Mouse (Mus musculus): ENCODE measurements at regions not wholly inside any gene's neighbourhood (a gene's known extent, or its start where the extent isn't known, plus 50 kb on each side); places are given as distances from the start of the nearest gene placed in this dataset.

DNA sequence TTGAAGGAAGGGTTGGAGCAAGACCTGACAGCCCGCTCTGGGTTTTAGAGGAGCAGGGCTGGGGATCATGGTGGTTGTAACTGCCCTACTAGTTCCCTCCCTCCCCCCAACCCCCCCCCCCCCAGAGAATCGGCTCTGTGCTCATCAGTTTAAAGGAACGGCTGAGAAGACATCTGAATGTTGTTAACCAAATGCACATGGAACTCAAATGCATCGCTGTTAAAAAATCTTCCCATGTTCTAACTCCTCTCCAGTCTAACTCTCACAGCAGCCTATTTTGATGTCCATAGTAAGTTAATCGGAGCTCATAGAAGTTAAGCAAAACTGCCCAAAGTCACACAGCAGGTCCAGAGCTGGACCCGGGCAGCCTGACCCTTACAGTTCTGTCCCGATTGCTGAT is 143.1 kb downstream of the Vegfa start:
- H3K27me3 ChIP-seq (ENCODE audit: control insufficient read depth, insufficient read depth, low read length, poor library complexity, severe bottlenecking), result no peaks in the 10 kb centered on the region
- DNase-seq (ENCODE audit: low read depth, low spot score), result no peak
- H3K36me3 ChIP-seq (ENCODE audit: control insufficient read depth, insufficient read depth, low read length, poor library complexity, severe bottlenecking), result no peaks in the 10 kb centered on the region

GRCm38 (mm10) chr17:45886420-45887049 is 145.6 kb downstream of the Vegfa start:
- no peak for DNase-seq (ENCODE audit: low read depth, low spot score)
- no peaks in the 10 kb centered on the region for H3K36me3 ChIP-seq (ENCODE audit: control insufficient read depth, insufficient read depth, low read length, poor library complexity, severe bottlenecking)
- H3K27me3 ChIP-seq (ENCODE audit: control insufficient read depth, insufficient read depth, low read length, poor library complexity, severe bottlenecking), result no peaks in the 10 kb centered on the region

- Histone ChIP-seq H3K36me3 (ENCODE audit: control insufficient read depth, insufficient read depth, low read length, poor library complexity, severe bottlenecking) (no peaks in the 10 kb centered on the region), H3K27me3 (ENCODE audit: control insufficient read depth, insufficient read depth, low read length, poor library complexity, severe bottlenecking) (no peaks in the 10 kb centered on the region)
- DNase-seq (ENCODE audit: low read depth, low spot score), result no peak
Observed at GRCm38 (mm10) chr17:45885461-45886336, 146.5 kb downstream of the Vegfa start.

- no peaks in the 10 kb centered on the region for H3K36me3 ChIP-seq (ENCODE audit: control insufficient read depth, insufficient read depth, low read length, poor library complexity, severe bottlenecking)
- DNase-seq (ENCODE audit: low read depth, low spot score), result no peak
- H3K27me3 ChIP-seq (ENCODE audit: control insufficient read depth, insufficient read depth, low read length, poor library complexity, severe bottlenecking), result no peaks in the 10 kb centered on the region
Observed at GRCm38 (mm10) chr17:45884021-45884722, 148.0 kb downstream of the Vegfa start.

GRCm38 (mm10) chr17:45882682-45883081 is 149.0 kb upstream of the 1600014C23Rik start:
- no peak for DNase-seq (ENCODE audit: low read depth, low spot score)
- H3K36me3 ChIP-seq (ENCODE audit: control insufficient read depth, insufficient read depth, low read length, poor library complexity, severe bottlenecking), result no peaks in the 10 kb centered on the region
- H3K27me3 ChIP-seq (ENCODE audit: control insufficient read depth, insufficient read depth, low read length, poor library complexity, severe bottlenecking), result no peaks in the 10 kb centered on the region

GRCm38 (mm10) chr17:45881284-45881683 is 147.6 kb upstream of the 1600014C23Rik start:
- Histone ChIP-seq H3K27me3 (ENCODE audit: control insufficient read depth, insufficient read depth, low read length, poor library complexity, severe bottlenecking) (no peaks in the 10 kb centered on the region), H3K36me3 (ENCODE audit: control insufficient read depth, insufficient read depth, low read length, poor library complexity, severe bottlenecking) (no peaks in the 10 kb centered on the region)
- no peak for DNase-seq (ENCODE audit: low read depth, low spot score)

- DNase-seq (ENCODE audit: low read depth, low spot score), result no peak
- Histone ChIP-seq H3K27me3 (ENCODE audit: control insufficient read depth, insufficient read depth, low read length, poor library complexity, severe bottlenecking) (no peaks in the 10 kb centered on the region; the same call in 1 of the 2 replicates), H3K36me3 (ENCODE audit: control insufficient read depth, insufficient read depth, low read length, poor library complexity, severe bottlenecking) (no peaks in the 10 kb centered on the region)
Observed at GRCm38 (mm10) chr17:45880761-45881160, 147.1 kb upstream of the 1600014C23Rik start.

GRCm38 (mm10) chr17:45879478-45880250 is 146.0 kb upstream of the 1600014C23Rik start:
- no peak for DNase-seq (ENCODE audit: low read depth, low spot score)
- Histone ChIP-seq H3K27me3 (ENCODE audit: control insufficient read depth, insufficient read depth, low read length, poor library complexity, severe bottlenecking) (no peaks in the 10 kb centered on the region; the same call in 1 of the 2 replicates), H3K36me3 (ENCODE audit: control insufficient read depth, insufficient read depth, low read length, poor library complexity, severe bottlenecking) (no peaks in the 10 kb centered on the region)

DNA sequence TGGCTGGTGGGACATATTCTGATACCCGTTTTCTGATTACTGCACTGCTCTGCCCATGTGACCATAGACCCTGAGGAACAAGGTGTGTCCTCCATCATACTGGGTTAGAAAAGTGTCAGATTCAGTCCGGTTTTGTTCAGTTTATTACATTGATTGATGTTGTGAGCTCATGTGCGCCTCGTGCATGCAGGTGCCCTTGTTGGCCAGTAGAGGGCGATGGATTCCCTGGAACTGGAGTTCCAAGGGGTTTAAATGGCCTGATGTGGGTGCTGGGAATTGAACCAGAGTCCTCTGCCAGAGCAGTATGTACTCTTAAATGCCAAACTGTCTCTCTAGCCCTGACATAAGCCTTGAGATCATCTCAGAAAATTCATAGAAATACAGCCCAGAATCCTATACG is 144.8 kb upstream of the 1600014C23Rik start:
- Histone ChIP-seq H3K27me3 (ENCODE audit: control insufficient read depth, insufficient read depth, low read length, poor library complexity, severe bottlenecking) (no peaks in the 10 kb centered on the region; the same call in 1 of the 2 replicates), H3K36me3 (ENCODE audit: control insufficient read depth, insufficient read depth, low read length, poor library complexity, severe bottlenecking) (no peaks in the 10 kb centered on the region)
- no peak for DNase-seq (ENCODE audit: low read depth, low spot score)

GRCm38 (mm10) chr17:45875325-45875724 is 141.7 kb upstream of the 1600014C23Rik start:
- DNase-seq (ENCODE audit: low read depth, low spot score), result no peak
- Histone ChIP-seq H3K36me3 (ENCODE audit: control insufficient read depth, insufficient read depth, low read length, poor library complexity, severe bottlenecking) (no peaks in the 10 kb centered on the region), H3K27me3 (ENCODE audit: control insufficient read depth, insufficient read depth, low read length, poor library complexity, severe bottlenecking) (peaks cover 1% of the 10 kb centered on the region; the same call in 1 of the 2 replicates)

DNA sequence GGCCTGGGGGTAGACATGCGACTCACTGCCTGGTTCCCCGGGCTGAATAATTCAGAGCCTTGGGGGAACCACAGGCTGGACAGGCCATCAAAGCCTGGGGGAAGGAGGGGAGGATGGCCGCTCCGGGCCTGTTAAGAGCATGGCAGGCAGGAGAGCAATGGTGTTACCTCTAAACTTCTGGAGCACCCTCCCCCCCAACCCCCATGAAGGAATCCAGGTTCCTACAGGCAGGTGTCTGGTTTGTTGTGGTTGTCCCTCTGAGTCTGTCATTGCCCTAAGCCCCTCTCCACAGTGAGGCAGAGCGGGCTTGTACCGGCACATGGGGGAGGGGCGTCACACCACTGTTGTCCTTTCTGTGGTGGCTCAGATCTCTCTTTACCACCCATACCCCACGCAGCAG is 140.4 kb upstream of the 1600014C23Rik start:
- no peaks in the 10 kb centered on the region for H3K36me3 ChIP-seq (ENCODE audit: control insufficient read depth, insufficient read depth, low read length, poor library complexity, severe bottlenecking)

GRCm38 (mm10) chr17:45873200-45873955 is 139.7 kb upstream of the 1600014C23Rik start:
- DNase-seq (ENCODE audit: low read depth, low spot score), result no peak
- H3K36me3 ChIP-seq (ENCODE audit: control insufficient read depth, insufficient read depth, low read length, poor library complexity, severe bottlenecking), result no peaks in the 10 kb centered on the region
- H3K27me3 ChIP-seq (ENCODE audit: control insufficient read depth, insufficient read depth, low read length, poor library complexity, severe bottlenecking), result peaks cover 1% of the 10 kb centered on the region; the same call in 1 of the 2 replicates

More for the DNA sequence above, 140.4 kb upstream of the 1600014C23Rik start:
- DNase-seq (ENCODE audit: low read depth, low spot score), result no peak
- H3K27me3 ChIP-seq (ENCODE audit: control insufficient read depth, insufficient read depth, low read length, poor library complexity, severe bottlenecking), result peaks cover 1% of the 10 kb centered on the region; the same call in 1 of the 2 replicates

GRCm38 (mm10) chr17:45871666-45872653 is 138.3 kb upstream of the 1600014C23Rik start:
- no peak for DNase-seq (ENCODE audit: low read depth, low spot score)
- Histone ChIP-seq H3K27me3 (ENCODE audit: control insufficient read depth, insufficient read depth, low read length, poor library complexity, severe bottlenecking) (peaks cover 1% of the 10 kb centered on the region; the same call in 1 of the 2 replicates), H3K36me3 (ENCODE audit: control insufficient read depth, insufficient read depth, low read length, poor library complexity, severe bottlenecking) (no peaks in the 10 kb centered on the region)

Data from splenic B cell, adult 2 months (primary cell).